Mouse (Mus musculus): ENCODE results near the gene Taf1b. TPM values are rescaled to one million over a fixed set of nuclear protein-coding genes. Genes with fewer than 3 reads are reported as not detected.

Gene Taf1b
- polyA plus RNA-seq, 1 experiment from 2014 or later: 24.6 TPM

GRCm38 (mm10) chr12:24567606-24568005 is 69.4 kb downstream of the Taf1b start:
- Histone ChIP-seq H3K9me3 (replicated peaks; ENCODE audit: control insufficient read depth, low read length) (no peaks in the 10 kb centered on the region), H3K4me1 (ENCODE audit: control insufficient read depth, insufficient read depth, low read length) (peaks cover 14% of the 10 kb centered on the region), H3K4me2 (ENCODE audit: low read depth, low read length) (no peak overlapping the region), H3K27me3 (ENCODE audit: control insufficient read depth, insufficient read depth, low read length) (peaks cover 4% of the 10 kb centered on the region; the same call in 1 of the 2 replicates), H3K27ac (ENCODE audit: low read length) (no peak overlapping the region), H3K4me3 (ENCODE audit: low read length) (no peak overlapping the region), H3K36me3 (ENCODE audit: control insufficient read depth, insufficient read depth) (no peaks in the 10 kb centered on the region), H3K9ac (ENCODE audit: low read length) (no peak overlapping the region)
- ATAC-seq (replicated peaks; ENCODE audit: extremely low read depth, insufficient read depth, low FRiP score): no peak
- WGBS: 90% methylated on average over 3 of the region's 3 CpGs

- peak; percentile 100 for ATAC-seq (replicated peaks; ENCODE audit: extremely low read depth, insufficient read depth, low FRiP score)
- WGBS: 3% methylated on average over 61 of the region's 64 CpGs
- H3K36me3 ChIP-seq (ENCODE audit: control insufficient read depth, insufficient read depth): no peaks in the 10 kb centered on the region
- H3K4me1 ChIP-seq (ENCODE audit: control insufficient read depth, insufficient read depth, low read length): peaks cover 15% of the 10 kb centered on the region
- H3K9ac ChIP-seq (ENCODE audit: low read length): peak within 1 kb of the TSS; percentile 75
- H3K27ac ChIP-seq (ENCODE audit: low read length): peak within 1 kb of the TSS; percentile 45
- H3K27me3 ChIP-seq (ENCODE audit: control insufficient read depth, insufficient read depth, low read length): peaks cover 4% of the 10 kb centered on the region; the same call in 1 of the 2 replicates
- peak within 1 kb of the TSS; percentile 74 for H3K4me2 ChIP-seq (ENCODE audit: low read depth, low read length)
- peak within 1 kb of the TSS; percentile 70 for H3K4me3 ChIP-seq (ENCODE audit: low read length)
- H3K9me3 ChIP-seq (replicated peaks; ENCODE audit: control insufficient read depth, low read length): no peaks in the 10 kb centered on the region
Measured at GRCm38 (mm10) chr12:24571523-24572392, 73.6 kb downstream of the Taf1b start, which contains the start of gene Grhl1. Gene Grhl1, plus strand, starts transcription at chr12:24572283.

- H3K4me3 ChIP-seq (ENCODE audit: low read length): peak overlapping the region; percentile 70
- H3K27ac ChIP-seq (ENCODE audit: low read length): peak overlapping the region; percentile 45
- peak overlapping the region; percentile 75 for H3K9ac ChIP-seq (ENCODE audit: low read length)
- no peaks in the 10 kb centered on the region for H3K9me3 ChIP-seq (replicated peaks; ENCODE audit: control insufficient read depth, low read length)
- ATAC-seq (replicated peaks; ENCODE audit: extremely low read depth, insufficient read depth, low FRiP score): peak; percentile 19
- no peaks in the 10 kb centered on the region for H3K36me3 ChIP-seq (ENCODE audit: control insufficient read depth, insufficient read depth)
- H3K4me1 ChIP-seq (ENCODE audit: control insufficient read depth, insufficient read depth, low read length): peaks cover 15% of the 10 kb centered on the region
- peak overlapping the region; percentile 74 for H3K4me2 ChIP-seq (ENCODE audit: low read depth, low read length)
- 3% methylated on average over 48 of the region's 48 CpGs for WGBS
- H3K27me3 ChIP-seq (ENCODE audit: control insufficient read depth, insufficient read depth, low read length): peaks cover 4% of the 10 kb centered on the region; the same call in 1 of the 2 replicates
Measured at GRCm38 (mm10) chr12:24572421-24573274, 74.5 kb downstream of the Taf1b start.

- peaks cover 15% of the 10 kb centered on the region for H3K4me1 ChIP-seq (ENCODE audit: control insufficient read depth, insufficient read depth, low read length)
- H3K4me3 ChIP-seq (ENCODE audit: low read length): peak overlapping the region; percentile 70
- H3K36me3 ChIP-seq (ENCODE audit: control insufficient read depth, insufficient read depth): no peaks in the 10 kb centered on the region
- WGBS: 47% methylated on average over 3 of the region's 3 CpGs
- H3K9me3 ChIP-seq (replicated peaks; ENCODE audit: control insufficient read depth, low read length): no peaks in the 10 kb centered on the region
- H3K4me2 ChIP-seq (ENCODE audit: low read depth, low read length): peak overlapping the region; percentile 74
- peaks cover 4% of the 10 kb centered on the region; the same call in 1 of the 2 replicates for H3K27me3 ChIP-seq (ENCODE audit: control insufficient read depth, insufficient read depth, low read length)
- no peak for ATAC-seq (replicated peaks; ENCODE audit: extremely low read depth, insufficient read depth, low FRiP score)
- 0 out of 2 replicates have a peak overlapping the region, but pooled peaks have one; percentile 7 for H3K27ac ChIP-seq (ENCODE audit: low read length)
- H3K9ac ChIP-seq (ENCODE audit: low read length): peak overlapping the region; percentile 75; the same call in 1 of the 2 replicates
Measured at GRCm38 (mm10) chr12:24573275-24573580, 75.1 kb downstream of the Taf1b start.

GRCm38 (mm10) chr12:24574870-24575269 is 76.7 kb downstream of the Taf1b start:
- WGBS: 37% methylated on average over 7 of the region's 7 CpGs
- peaks cover 4% of the 10 kb centered on the region; the same call in 1 of the 2 replicates for H3K27me3 ChIP-seq (ENCODE audit: control insufficient read depth, insufficient read depth, low read length)
- H3K4me2 ChIP-seq (ENCODE audit: low read depth, low read length): 0 out of 2 replicates have a peak overlapping the region, but pooled peaks have one; percentile 14
- H3K36me3 ChIP-seq (ENCODE audit: control insufficient read depth, insufficient read depth): no peaks in the 10 kb centered on the region
- ATAC-seq (replicated peaks; ENCODE audit: extremely low read depth, insufficient read depth, low FRiP score): no peak
- no peaks in the 10 kb centered on the region for H3K9me3 ChIP-seq (replicated peaks; ENCODE audit: control insufficient read depth, low read length)
- H3K9ac ChIP-seq (ENCODE audit: low read length): no peak overlapping the region; the same call in 1 of the 2 replicates
- no peak overlapping the region for H3K4me3 ChIP-seq (ENCODE audit: low read length)
- peaks cover 15% of the 10 kb centered on the region for H3K4me1 ChIP-seq (ENCODE audit: control insufficient read depth, insufficient read depth, low read length)
- H3K27ac ChIP-seq (ENCODE audit: low read length): no peak overlapping the region

- H3K4me3 ChIP-seq (ENCODE audit: low read length): no peak overlapping the region
- 62% methylated on average over 1 of the region's 1 CpGs for WGBS
- H3K9ac ChIP-seq (ENCODE audit: low read length): no peak overlapping the region
- no peak overlapping the region for H3K4me2 ChIP-seq (ENCODE audit: low read depth, low read length)
- ATAC-seq (replicated peaks; ENCODE audit: extremely low read depth, insufficient read depth, low FRiP score): no peak
- H3K36me3 ChIP-seq (ENCODE audit: control insufficient read depth, insufficient read depth): no peaks in the 10 kb centered on the region
- H3K27ac ChIP-seq (ENCODE audit: low read length): no peak overlapping the region
- H3K27me3 ChIP-seq (ENCODE audit: control insufficient read depth, insufficient read depth, low read length): no peaks in the 10 kb centered on the region
- no peaks in the 10 kb centered on the region for H3K9me3 ChIP-seq (replicated peaks; ENCODE audit: control insufficient read depth, low read length)
- peaks cover 12% of the 10 kb centered on the region for H3K4me1 ChIP-seq (ENCODE audit: control insufficient read depth, insufficient read depth, low read length)
Measured at GRCm38 (mm10) chr12:24580452-24580851, 82.3 kb downstream of the Taf1b start.

- no peak overlapping the region for H3K4me3 ChIP-seq (ENCODE audit: low read length)
- peaks cover 12% of the 10 kb centered on the region for H3K4me1 ChIP-seq (ENCODE audit: control insufficient read depth, insufficient read depth, low read length)
- H3K4me2 ChIP-seq (ENCODE audit: low read depth, low read length): no peak overlapping the region
- no peak overlapping the region for H3K27ac ChIP-seq (ENCODE audit: low read length)
- H3K27me3 ChIP-seq (ENCODE audit: control insufficient read depth, insufficient read depth, low read length): no peaks in the 10 kb centered on the region
- ATAC-seq (replicated peaks; ENCODE audit: extremely low read depth, insufficient read depth, low FRiP score): no peak
- H3K36me3 ChIP-seq (ENCODE audit: control insufficient read depth, insufficient read depth): no peaks in the 10 kb centered on the region
- WGBS: 66% methylated on average over 14 of the region's 14 CpGs
- no peak overlapping the region for H3K9ac ChIP-seq (ENCODE audit: low read length)
- no peaks in the 10 kb centered on the region for H3K9me3 ChIP-seq (replicated peaks; ENCODE audit: control insufficient read depth, low read length)
Measured at GRCm38 (mm10) chr12:24580996-24581683, 83.0 kb downstream of the Taf1b start.

- Histone ChIP-seq H3K9ac (ENCODE audit: low read length) (no peak overlapping the region), H3K27ac (ENCODE audit: low read length) (peak overlapping the region; percentile 55), H3K36me3 (ENCODE audit: control insufficient read depth, insufficient read depth) (no peaks in the 10 kb centered on the region), H3K4me3 (ENCODE audit: low read length) (no peak overlapping the region), H3K4me2 (ENCODE audit: low read depth, low read length) (no peak overlapping the region), H3K4me1 (ENCODE audit: control insufficient read depth, insufficient read depth, low read length) (peaks cover 12% of the 10 kb centered on the region), H3K9me3 (replicated peaks; ENCODE audit: control insufficient read depth, low read length) (no peaks in the 10 kb centered on the region), H3K27me3 (ENCODE audit: control insufficient read depth, insufficient read depth, low read length) (no peaks in the 10 kb centered on the region)
- ATAC-seq (replicated peaks; ENCODE audit: extremely low read depth, insufficient read depth, low FRiP score): peak; percentile 62
- 39% methylated on average over 3 of the region's 3 CpGs for WGBS
Measured at GRCm38 (mm10) chr12:24583653-24584052, 85.5 kb downstream of the Taf1b start.

All from heart, embryonic 16.5 days (tissue).